Mouse (Mus musculus) embryo, embryonic 11.5 days (tissue): ENCODE data around the gene Olfr506.
"Not testable (repeated sequence)": the region's sequence is repeated elsewhere in the genome, so short reads cannot be mapped to it uniquely, and the experiment has no call there.

ENCODE experiments used
- DNase-seq: peaks from one replicate; pipeline ENCODE4 v3.0.0-alpha.2; 2012; ENCODE audit warnings: low read depth, low spot score

Olfr506 gene

GRCm38 (mm10) chr7:108610487-108610886, at the start of gene Olfr506:
Gene Olfr506 (plus strand): TSS chr7:108610787.
- no peak for DNase-seq

- no peak for DNase-seq
These were observed 44.9 kb upstream of the Olfr506 start, which contains the start of gene Olfr504 for GRCm38 (mm10) chr7:108565693-108566092. Gene Olfr504 (minus strand): TSS chr7:108565793.

GRCm38 (mm10) chr7:108589797-108590196, 20.8 kb upstream of the Olfr506 start:
- DNase-seq: no peak

GRCm38 (mm10) chr7:108601916-108602315, 8.7 kb upstream of the Olfr506 start:
- DNase-seq: not testable (repeated sequence)

- DNase-seq: no peak
These were observed 3.5 kb downstream of the Olfr506 start for GRCm38 (mm10) chr7:108614110-108614509.

- DNase-seq: not testable (repeated sequence)
These were observed 6.2 kb downstream of the Olfr506 start for GRCm38 (mm10) chr7:108616781-108617180.

- DNase-seq: no peak
These were observed 10.9 kb downstream of the Olfr506 start, which contains the start of gene Olfr507 for GRCm38 (mm10) chr7:108621514-108621913. Gene Olfr507 (plus strand): TSS chr7:108621814.

- DNase-seq: no peak
These were observed 19.1 kb downstream of the Olfr506 start, which contains the start of gene Olfr508 for GRCm38 (mm10) chr7:108629694-108630093. Gene Olfr508 (plus strand): TSS chr7:108629994.

GRCm38 (mm10) chr7:108651806-108652205, 41.2 kb downstream of the Olfr506 start, which contains the start of gene Olfr509:
Gene Olfr509 (minus strand): TSS chr7:108651906.
- DNase-seq: no peak

- DNase-seq: no peak
These were observed 51.8 kb downstream of the Olfr506 start for GRCm38 (mm10) chr7:108662419-108662818.
